Mouse (Mus musculus) cerebellum, adult 8-10 months (tissue): ENCODE results near the gene Cd81.

Experiments used
- DNase-seq: peaks from one replicate; pipeline ENCODE4 v3.0.0; 2022

The Cd81 gene

DNA sequence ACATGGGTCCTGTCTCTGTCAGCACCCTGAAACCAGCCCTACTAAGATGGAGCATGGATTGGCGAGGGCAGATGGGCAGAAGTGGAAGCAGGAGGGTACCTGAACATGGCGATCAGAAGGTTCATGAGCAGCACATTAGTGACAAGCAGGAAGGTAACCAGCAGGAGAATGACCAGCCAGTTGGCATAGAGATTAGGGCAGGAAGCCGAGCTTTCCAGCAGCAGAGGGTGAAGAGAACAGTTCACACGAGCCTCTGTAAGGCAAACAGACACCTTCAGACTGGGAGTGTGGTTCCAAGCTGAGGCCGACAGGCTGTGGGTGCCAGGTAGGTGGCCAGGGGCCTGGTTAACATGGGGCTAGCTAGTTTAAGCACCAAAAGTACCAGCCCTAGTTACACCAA lies 22.9 kb downstream of the Cd81 start:
- DNase-seq: no peak

- DNase-seq: no peak
Measured at GRCm38 (mm10) chr7:143077351-143077750, 24.8 kb downstream of the Cd81 start.

DNA sequence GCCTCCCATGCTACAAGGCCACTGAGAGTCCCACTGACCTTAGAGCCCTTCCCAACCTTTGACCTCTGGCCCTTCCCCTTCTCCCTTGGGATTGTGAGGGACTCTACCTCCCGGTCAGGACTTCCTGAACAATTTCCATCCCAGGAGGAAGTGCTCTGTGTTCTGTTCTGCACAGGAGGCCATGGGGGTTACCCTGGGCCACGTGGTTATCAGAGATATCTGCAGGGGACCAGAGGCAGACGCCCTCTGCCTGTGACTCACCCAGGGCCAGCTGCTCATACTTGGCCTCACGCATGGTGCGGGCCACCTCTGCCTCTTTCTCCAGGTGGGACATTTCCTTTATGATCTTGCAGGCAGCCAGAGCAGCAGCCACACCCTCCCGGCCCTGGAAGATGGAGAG lies 29.5 kb downstream of the Cd81 start:
- no peak for DNase-seq

- DNase-seq: no peak
Measured at GRCm38 (mm10) chr7:143083708-143084107, 31.2 kb downstream of the Cd81 start.

DNA sequence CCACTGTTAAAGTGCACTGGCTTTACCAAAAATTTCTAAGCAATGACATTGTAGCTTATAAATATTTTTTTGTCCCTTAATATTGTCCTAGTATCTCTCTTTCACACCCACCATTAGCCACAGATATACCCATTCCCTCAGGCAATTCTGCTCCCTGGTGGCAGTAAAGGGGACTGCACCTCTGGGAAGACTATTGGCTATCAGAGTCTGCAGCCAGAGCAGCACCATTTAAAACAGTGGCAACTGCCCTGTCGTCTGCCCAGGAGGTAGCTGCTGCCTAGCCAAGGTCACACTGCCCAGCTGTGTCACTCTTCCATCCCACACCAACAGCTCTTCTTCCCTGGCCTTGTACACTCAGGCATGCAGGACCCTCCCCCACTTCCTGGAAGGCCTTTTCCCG lies 33.8 kb downstream of the Cd81 start:
- peak; percentile 48 for DNase-seq

DNA sequence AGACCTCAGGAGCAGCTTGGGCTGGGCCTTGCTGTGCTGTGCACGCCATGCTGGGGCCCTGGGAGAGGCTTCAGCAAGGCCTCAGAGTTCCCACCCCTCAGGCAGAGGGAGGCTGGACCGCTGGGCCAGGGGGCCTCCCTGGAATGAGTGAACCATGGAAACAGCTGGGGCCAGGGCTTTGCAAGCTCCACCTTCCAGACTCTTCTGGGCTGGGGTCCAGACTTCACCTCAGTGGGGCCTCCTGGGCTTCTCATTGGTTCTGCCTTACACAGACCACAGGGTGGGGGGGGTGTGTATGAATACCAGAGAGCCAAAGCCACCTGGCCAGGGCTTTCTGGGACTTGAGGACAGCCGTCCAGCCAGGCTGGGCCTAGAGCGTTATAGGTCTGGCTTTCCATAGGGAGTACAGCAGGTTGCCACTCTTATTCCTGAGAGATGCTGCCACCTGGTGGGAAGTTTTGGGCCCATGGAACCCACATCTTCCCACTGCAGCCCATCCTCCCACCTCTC lies 34.6 kb downstream of the Cd81 start:
- DNase-seq: no peak

DNA sequence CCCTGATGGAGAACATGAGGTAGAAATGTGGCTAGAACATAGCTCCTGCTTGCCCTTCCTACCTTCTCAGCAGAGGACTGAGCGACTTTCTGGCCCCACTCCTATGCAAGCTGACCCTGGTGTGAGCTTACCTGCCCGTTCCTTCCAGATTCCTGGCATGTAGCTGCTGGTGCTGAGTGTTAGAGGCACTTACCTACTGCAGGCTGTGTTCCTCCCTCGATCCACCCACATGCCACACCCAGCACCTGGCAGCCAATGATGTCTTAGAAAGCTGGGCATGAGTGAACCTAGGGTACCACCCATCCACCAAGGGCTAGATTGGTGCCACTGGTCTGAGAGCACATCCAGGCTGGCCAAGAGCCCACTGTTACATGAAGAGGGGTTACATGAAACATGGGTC lies 41.3 kb downstream of the Cd81 start:
- no peak for DNase-seq

DNA sequence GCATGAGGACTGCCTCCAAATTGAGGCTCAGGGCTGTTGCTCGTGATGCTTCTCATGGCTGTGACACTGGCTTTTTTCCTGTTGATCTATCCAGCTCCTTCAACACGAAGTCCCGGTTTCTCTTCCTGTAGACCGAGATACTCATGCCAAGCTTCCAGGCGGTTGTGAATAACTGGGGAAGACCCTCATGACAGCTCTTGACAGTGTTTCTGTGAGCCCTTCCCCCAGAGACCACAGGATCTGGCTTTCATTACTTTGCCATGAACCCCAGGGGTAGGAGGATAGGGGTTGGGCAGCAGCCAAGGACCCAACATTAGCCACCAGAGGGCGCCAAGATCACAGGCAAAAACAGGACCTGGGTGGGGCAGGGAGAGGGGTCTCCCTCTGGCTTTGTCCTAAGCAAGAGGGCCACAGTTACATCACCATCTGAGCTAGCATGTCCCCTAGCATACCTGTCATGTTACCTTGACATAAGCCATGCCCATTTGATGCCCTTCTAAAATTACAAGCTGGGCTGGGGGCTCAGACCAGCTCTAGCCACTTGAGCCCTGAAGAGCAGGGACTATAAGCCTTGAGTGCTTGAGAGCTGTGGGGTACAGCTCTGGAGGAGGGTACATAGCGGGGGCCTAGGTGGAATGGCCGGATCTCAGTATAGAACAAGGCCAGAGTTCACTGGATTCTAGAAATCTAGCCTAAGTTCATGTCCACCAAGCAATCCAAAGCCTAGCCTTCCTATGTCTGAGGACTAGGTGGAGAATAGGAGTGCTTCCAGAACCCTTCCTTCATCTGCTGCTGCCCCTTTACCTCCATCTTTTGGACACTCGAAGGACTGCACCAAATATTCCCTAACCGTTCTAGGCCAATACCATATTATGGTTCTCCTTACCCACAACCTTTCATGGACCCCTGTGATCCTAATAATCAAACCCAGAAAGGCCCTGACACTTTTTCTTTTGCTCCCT lies 42.3 kb downstream of the Cd81 start, which contains the start of gene Trpm5:
TSS of gene Trpm5 (minus strand) at position 51 of the 962 bp plus-strand sequence.
- peak; percentile 48 for DNase-seq

DNA sequence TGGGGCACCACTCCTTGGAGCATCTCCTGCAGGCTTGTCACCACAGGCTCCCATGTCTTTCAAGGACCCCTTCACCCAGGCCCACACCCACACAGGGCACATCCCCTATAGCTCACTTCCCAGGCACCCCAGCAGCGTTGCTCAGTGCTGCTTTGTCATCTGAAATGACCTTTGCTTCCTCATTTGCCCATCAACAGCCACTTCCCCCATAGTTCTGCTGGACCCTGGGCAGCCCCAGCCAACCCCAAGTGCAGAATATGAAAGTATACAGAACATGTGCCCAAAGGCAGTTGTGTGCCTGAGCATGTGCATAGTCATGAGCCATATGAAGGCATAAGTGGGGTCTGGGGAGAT lies 43.0 kb downstream of the Cd81 start:
- no peak for DNase-seq

GRCm38 (mm10) chr7:143100759-143101158 lies 48.2 kb downstream of the Cd81 start:
- no peak for DNase-seq

DNA sequence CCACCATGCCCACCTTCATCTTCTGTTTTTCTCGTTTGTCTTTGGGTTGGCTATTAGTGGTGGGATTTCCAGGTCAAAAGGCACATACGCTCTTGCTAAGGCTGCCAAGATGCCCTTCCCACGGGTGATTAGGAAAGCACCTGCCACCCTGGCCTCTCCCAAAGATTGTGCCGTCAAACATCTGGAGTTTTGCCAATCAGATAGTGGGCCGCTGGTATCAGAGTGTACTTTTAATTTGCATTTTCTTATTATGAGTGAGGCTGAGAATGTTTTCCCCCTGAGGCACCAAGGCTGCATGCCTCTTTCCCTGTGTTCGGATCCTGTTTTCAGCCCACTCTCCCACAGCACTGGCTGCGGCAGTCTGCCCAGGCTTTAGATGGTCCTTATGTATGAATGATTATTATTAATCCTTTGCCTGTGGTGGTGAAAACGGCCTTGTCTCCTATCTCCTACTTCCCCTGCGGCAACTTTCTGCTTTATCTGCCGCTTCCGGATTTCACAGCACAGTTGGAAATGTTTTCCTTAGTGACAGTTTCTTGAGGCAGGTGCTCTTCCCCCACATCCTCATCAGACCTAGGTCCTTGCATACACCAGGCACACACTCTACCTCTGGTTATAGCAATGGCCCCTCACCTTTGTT lies 52.8 kb downstream of the Cd81 start:
- no peak for DNase-seq

- no peak for DNase-seq
Measured at GRCm38 (mm10) chr7:143106062-143106461, 53.5 kb downstream of the Cd81 start, which contains the start of gene Kcnq1. Gene Kcnq1, plus strand, starts transcription at chr7:143106362.

GRCm38 (mm10) chr7:143106672-143107465 lies 54.3 kb downstream of the Cd81 start:
- DNase-seq: no peak

DNA sequence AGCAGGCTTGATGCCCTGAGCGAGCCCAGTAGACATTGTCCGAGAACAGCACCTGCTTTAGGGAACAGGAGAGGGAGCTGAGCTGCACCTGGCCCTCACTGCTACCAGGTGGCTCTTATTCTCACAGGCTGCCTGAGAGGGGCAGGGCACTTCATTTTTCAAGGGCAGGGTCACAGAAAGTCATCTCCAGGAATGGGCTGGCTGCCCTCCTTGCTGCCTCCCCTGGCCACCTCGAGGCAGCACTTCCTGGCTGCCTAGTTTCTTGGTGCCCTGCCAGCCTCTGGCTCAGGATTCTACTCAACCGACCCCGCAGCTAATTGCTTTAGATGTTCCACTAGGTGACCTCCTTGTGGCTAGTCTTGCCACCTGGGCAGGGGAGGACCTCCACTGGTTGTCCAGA lies 55.7 kb downstream of the Cd81 start:
- DNase-seq: peak; percentile 14

DNA sequence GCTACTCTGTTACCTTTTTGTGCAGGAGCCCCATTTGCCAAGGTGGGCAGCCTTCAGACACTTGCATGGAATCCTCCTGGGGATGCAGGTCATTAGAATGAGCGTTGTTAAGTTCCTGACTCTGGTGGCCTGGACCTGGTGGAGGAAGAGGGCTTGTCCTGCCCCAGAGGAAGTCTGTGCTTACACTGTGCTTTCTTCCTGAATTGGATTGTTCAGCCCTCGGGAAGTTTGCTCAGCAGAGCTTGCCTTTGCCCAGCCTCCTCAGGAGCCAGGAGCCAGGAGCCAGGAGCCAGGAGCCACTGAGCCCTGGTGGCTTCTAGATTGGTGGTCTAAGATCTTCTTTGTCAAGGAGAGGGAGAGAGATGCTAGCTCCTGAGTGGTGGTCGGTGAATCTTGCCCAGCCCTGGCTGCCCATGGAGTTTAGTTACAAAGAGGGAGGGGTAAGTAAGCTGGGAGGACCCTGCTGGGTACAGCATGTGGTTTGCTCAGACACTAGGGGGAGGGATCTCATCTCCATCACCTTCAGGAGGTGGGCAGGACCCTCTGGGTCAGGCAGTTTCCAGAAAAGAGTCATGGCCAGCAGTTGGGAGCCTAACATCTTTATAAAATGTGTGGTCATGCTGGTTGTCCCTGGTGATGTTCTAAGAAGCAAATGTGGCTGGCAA lies 56.6 kb downstream of the Cd81 start:
- DNase-seq: no peak

GRCm38 (mm10) chr7:143109696-143110095 lies 57.2 kb downstream of the Cd81 start:
- DNase-seq: no peak

DNA sequence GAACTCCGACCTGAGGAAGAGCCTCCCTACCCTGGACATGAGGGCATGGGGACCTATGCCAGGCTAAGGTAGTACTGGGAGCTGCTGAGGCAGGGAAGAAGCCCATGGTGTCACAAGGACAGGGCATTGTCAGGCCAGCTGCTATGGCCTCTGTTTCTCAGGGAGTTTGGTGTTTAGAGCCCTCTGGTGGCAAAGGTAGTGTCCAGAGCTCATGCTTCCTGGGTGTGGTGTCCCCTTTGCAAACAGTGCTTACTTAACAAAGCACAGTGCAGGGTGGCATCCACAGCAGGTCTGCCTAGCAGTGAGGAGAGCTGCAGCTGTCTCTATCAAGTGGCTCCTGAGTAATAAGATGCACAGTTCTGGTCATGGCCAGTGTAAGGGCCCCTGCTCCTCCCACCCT lies 58.3 kb downstream of the Cd81 start:
- no peak for DNase-seq

- DNase-seq: no peak
Measured at GRCm38 (mm10) chr7:143111719-143112118, 59.2 kb downstream of the Cd81 start.

DNA sequence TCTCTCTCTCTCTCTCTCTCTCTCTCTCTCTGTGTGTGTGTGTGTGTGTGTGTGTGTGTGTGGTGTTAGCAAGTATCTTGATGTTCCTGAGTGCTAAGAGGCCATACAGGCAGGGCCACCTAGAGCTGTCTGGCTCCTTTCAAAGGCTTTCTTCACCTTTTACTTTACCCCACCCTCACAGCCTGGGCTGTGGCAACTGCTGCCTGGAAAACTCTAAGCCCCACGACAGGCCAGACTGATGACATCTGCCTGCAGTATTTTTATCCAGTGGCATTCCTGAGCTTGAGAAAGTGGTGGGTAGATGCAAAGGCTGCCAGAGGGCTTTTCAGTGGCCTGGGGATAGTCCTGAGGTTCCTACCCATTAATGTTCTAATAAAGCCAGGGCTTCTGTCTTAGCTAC lies 59.9 kb downstream of the Cd81 start:
- DNase-seq: no peak

- no peak for DNase-seq
Measured at GRCm38 (mm10) chr7:143114773-143115172, 62.2 kb downstream of the Cd81 start.

- DNase-seq: no peak
Measured at GRCm38 (mm10) chr7:143116521-143116920, 64.0 kb downstream of the Cd81 start.
